In the genomic region with DNA sequence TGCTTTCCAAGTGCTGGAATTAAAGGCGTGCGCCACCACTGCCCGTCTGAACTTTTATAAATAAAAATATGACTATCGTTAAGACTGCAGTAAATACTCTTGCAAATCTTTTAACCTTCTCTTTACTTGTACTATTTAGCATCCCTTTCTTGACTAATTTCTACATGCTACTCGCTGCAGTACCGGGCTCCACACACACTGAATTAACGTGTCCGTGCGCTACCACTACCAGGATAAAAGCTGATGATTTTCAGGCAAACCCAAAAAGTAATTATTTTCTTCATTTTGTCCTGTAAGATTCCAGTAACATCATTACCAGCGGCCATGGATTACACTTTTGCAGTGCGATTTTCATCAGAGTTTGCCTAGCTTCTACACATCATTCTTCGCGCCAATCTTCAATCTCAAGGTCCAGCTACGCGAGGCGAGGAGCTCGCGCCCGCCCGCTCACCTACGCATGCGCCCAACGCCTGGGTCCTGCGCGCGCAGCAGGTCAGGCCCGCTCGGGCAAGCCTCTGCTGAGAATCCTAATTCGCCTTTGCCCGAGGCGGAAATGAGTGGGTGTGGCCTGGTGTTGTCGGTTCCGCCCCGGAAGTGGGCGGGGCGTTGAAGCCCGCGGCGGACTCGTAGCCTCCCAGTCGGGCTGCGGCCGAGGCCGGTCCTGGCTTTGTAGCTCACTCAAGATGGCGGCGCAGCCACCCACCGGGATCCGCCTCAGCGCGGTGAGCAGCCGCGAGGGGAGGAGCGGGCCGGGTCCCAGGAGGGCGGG, we compare ENCODE assay signal across 8 mouse cellular contexts. TPM values are rescaled to one million over a fixed set of nuclear protein-coding genes. Genes with fewer than 3 reads are reported as not detected.
DNase-seq lines count a peak whose midpoint lies in the region; ATAC-seq lines count a peak whose summit lies in the region.

A gene (plus strand): TSS at position 495 of the 769 bp plus-strand sequence.

- peak within 1 kb of the TSS; percentile 98 for H3K9ac ChIP-seq in hindbrain, embryonic 11.5 days (ENCODE audit: low read depth, low read length)

- H3K36me3 ChIP-seq in hindbrain, embryonic 11.5 days (ENCODE audit: control insufficient read depth, insufficient read depth, low read length), result no peaks in the 10 kb centered on the region

- H3K4me1 ChIP-seq in hindbrain, embryonic 11.5 days (replicated peaks; ENCODE audit: control insufficient read depth, insufficient read depth, low read length), result no peaks in the 10 kb centered on the region

- H3K27me3 ChIP-seq in hindbrain, embryonic 11.5 days (ENCODE audit: control insufficient read depth, insufficient read depth, low read length), result no peaks in the 10 kb centered on the region

- WGBS in hindbrain, embryonic 11.5 days, result 13% methylated on average over 52 of the region's 55 CpGs

- H3K4me2 ChIP-seq in hindbrain, embryonic 11.5 days (replicated peaks; ENCODE audit: low read depth, low read length), result peak within 1 kb of the TSS; percentile 51

- DNase-seq in Muller cell, postnatal 12 days (ENCODE audit: inconsistent ontology term), result peak; percentile 100
- peak; percentile 100 for DNase-seq in cerebellum, adult 9-11 months
- peak; percentile 98 to 100 for DNase-seq in frontal cortex, adult 2 months (ENCODE audit: extremely low spot score in 1 of 2, low spot score in 1 of 2)
- DNase-seq in hindbrain, embryonic 11.5 days (ENCODE audit: low spot score), result peak; percentile 100
- peak; percentile 99 for DNase-seq in layer of hippocampus, postnatal 10 days (ENCODE audit: low spot score in 2 of 2)
- peak; percentile 100 for DNase-seq in lung, postnatal 10 days
- DNase-seq in ovary, postnatal 36 days (ENCODE audit: low spot score), result peak; percentile 100
- DNase-seq in thymus, postnatal 25 days, result peak; percentile 100

- H3K9me3 ChIP-seq in hindbrain, embryonic 11.5 days (ENCODE audit: control insufficient read depth, low read length), result no peaks in the 10 kb centered on the region

- H3K27ac ChIP-seq in hindbrain, embryonic 11.5 days (ENCODE audit: low read depth, low read length), result peak within 1 kb of the TSS; percentile 94

- H3K4me3 ChIP-seq in hindbrain, embryonic 11.5 days (ENCODE audit: low read depth, low read length), result peak within 1 kb of the TSS; percentile 97

- peak; percentile 96 for ATAC-seq in hindbrain, embryonic 11.5 days (ENCODE audit: low FRiP score)

RNA-seq across cellular contexts. Expression of the gene that starts here (rescaled TPM):
- 22.1 and 24.6 TPM in 2 replicates for polyA plus RNA-seq in frontal cortex, adult 2 months (2012; rRNA removed)
- polyA plus RNA-seq in hindbrain, embryonic 11.5 days (2014; fragmentation: Nextera tagmentation; extraction: Ambion mirVana), result 30.6 and 37.9 TPM in 2 replicates
- total RNA-seq in layer of hippocampus, postnatal 10 days (2021), result 10 to 100 TPM; 28.1 to 34.9 TPM

Comparison
In these comparisons a context has a peak if more than half of its experiments do, and no peak if none do; other contexts are left out.
1. Peak in every context shown above with its lines: DNase-seq, ATAC-seq, H3K4me3 ChIP-seq and H3K27ac ChIP-seq.